Mouse (Mus musculus): ENCODE data around the gene Gsdma. TPM values are rescaled to one million over a fixed set of nuclear protein-coding genes. Genes with fewer than 3 reads are reported as not detected.
"Not testable (repeated sequence)": the region's sequence is repeated elsewhere in the genome, so short reads cannot be mapped to it uniquely, and the experiment has no call there.

Gsdma gene
- under 1 TPM; 0.33 to 0.69 TPM for total RNA-seq (2021)
- long read RNA-seq, experiment 1, partial matches to known transcripts: 1 of 1 reads
- long read RNA-seq, experiment 1, other reads (novel, unspliced or antisense): 0 of 1 reads
- long read RNA-seq, experiment 2, partial matches to known transcripts: 3 of 3 reads
- long read RNA-seq, experiment 2, other reads (novel, unspliced or antisense): 0 of 3 reads

- no peak for DNase-seq
- intact Hi-C loops (cut with DNase I): no loop called here
- no peak for TF ChIP-seq CTCF (IDR thresholded peaks at IDR 0.05)
These were observed at the start of gene Gsdma for GRCm38 (mm10) chr11:98664091-98664490. Gene Gsdma, plus strand, starts transcription at chr11:98664351.

GRCm38 (mm10) chr11:98620791-98621190 lies 43.4 kb upstream of the Gsdma start:
- Histone ChIP-seq H3K4me3 (no peak overlapping the region), H3K27ac (no peak overlapping the region)
- no peak for TF ChIP-seq CTCF (IDR thresholded peaks at IDR 0.05)
- intact Hi-C loops (cut with DNase I): no loop called here
- DNase-seq: no peak

More at GRCm38 (mm10) chr11:98664091-98664490, at the start of gene Gsdma:
- no peak within 1 kb of the TSS for H3K27ac ChIP-seq
- no peak within 1 kb of the TSS for H3K4me3 ChIP-seq

- DNase-seq; H3K4me3 ChIP-seq; intact Hi-C loops (cut with DNase I); H3K27ac ChIP-seq: not testable (repeated sequence)
These were observed 40.2 kb upstream of the Gsdma start for GRCm38 (mm10) chr11:98623981-98624380.

GRCm38 (mm10) chr11:98624381-98624780 lies 39.8 kb upstream of the Gsdma start:
- H3K27ac ChIP-seq; intact Hi-C loops (cut with DNase I); H3K4me3 ChIP-seq; DNase-seq: not testable (repeated sequence)

- intact Hi-C loops (cut with DNase I): no loop called here
- TF ChIP-seq CTCF (IDR thresholded peaks at IDR 0.05): no peak
- Histone ChIP-seq H3K27ac (no peak within 1 kb of the TSS), H3K4me3 (no peak within 1 kb of the TSS)
- DNase-seq: no peak
These were observed 38.3 kb upstream of the Gsdma start, which contains the start of the genes Gm12355 and Gsdma3 for GRCm38 (mm10) chr11:98625611-98626410. Gene Gm12355, minus strand, starts transcription at chr11:98625661. Gene Gsdma3, plus strand, starts transcription at chr11:98626360.

- no peak for TF ChIP-seq CTCF (IDR thresholded peaks at IDR 0.05)
- Histone ChIP-seq H3K27ac (no peak overlapping the region), H3K4me3 (no peak overlapping the region)
- intact Hi-C loops (cut with DNase I): no loop called here
- DNase-seq: no peak
These were observed 35.4 kb upstream of the Gsdma start for GRCm38 (mm10) chr11:98628706-98629105.

GRCm38 (mm10) chr11:98630646-98631045 lies 33.5 kb upstream of the Gsdma start:
- Histone ChIP-seq H3K4me3 (no peak overlapping the region), H3K27ac (no peak overlapping the region)
- intact Hi-C loops (cut with DNase I): no loop called here
- no peak for TF ChIP-seq CTCF (IDR thresholded peaks at IDR 0.05)
- DNase-seq: no peak

- H3K27ac ChIP-seq; intact Hi-C loops (cut with DNase I); H3K4me3 ChIP-seq: not testable (repeated sequence)
- peak; percentile 34; the same call in 1 of the 2 replicates for TF ChIP-seq CTCF (IDR thresholded peaks at IDR 0.05)
- DNase-seq: peak; percentile 24
These were observed 28.7 kb upstream of the Gsdma start for GRCm38 (mm10) chr11:98635312-98635970.

- no peak overlapping the region for H3K4me3 ChIP-seq
- no peak overlapping the region for H3K27ac ChIP-seq
- DNase-seq: no peak
- no peak for TF ChIP-seq CTCF (IDR thresholded peaks at IDR 0.05)
- intact Hi-C loops (cut with DNase I): loop anchor here (1.0 kb wide), 1 partner anchor 31 kb away; no protein-coding TSS in a partner anchor
These were observed 26.6 kb upstream of the Gsdma start for GRCm38 (mm10) chr11:98637501-98637900.

GRCm38 (mm10) chr11:98640091-98640490 lies 24.1 kb upstream of the Gsdma start:
- H3K4me3 ChIP-seq: no peak overlapping the region
- intact Hi-C loops (cut with DNase I): no loop called here
- no peak for TF ChIP-seq CTCF (IDR thresholded peaks at IDR 0.05)
- DNase-seq: no peak
- no peak overlapping the region for H3K27ac ChIP-seq

GRCm38 (mm10) chr11:98644757-98645156 lies 19.4 kb upstream of the Gsdma start:
- TF ChIP-seq CTCF (IDR thresholded peaks at IDR 0.05): no peak
- no peak overlapping the region for H3K27ac ChIP-seq
- intact Hi-C loops (cut with DNase I): no loop called here

GRCm38 (mm10) chr11:98645946-98646345 lies 18.2 kb upstream of the Gsdma start:
- intact Hi-C loops (cut with DNase I): no loop called here

More at GRCm38 (mm10) chr11:98644757-98645156, 19.4 kb upstream of the Gsdma start:
- DNase-seq: no peak
- H3K4me3 ChIP-seq: no peak overlapping the region

GRCm38 (mm10) chr11:98646459-98646858 lies 17.7 kb upstream of the Gsdma start, which contains the start of gene Gsdma2:
Gene Gsdma2, plus strand, starts transcription at chr11:98646759.
- TF ChIP-seq CTCF (IDR thresholded peaks at IDR 0.05): no peak
- intact Hi-C loops (cut with DNase I): no loop called here
- DNase-seq: no peak
- no peak within 1 kb of the TSS for H3K27ac ChIP-seq
- no peak within 1 kb of the TSS for H3K4me3 ChIP-seq

More at GRCm38 (mm10) chr11:98645946-98646345, 18.2 kb upstream of the Gsdma start:
- DNase-seq: no peak
- Histone ChIP-seq H3K27ac (no peak overlapping the region), H3K4me3 (no peak overlapping the region)
- TF ChIP-seq CTCF (IDR thresholded peaks at IDR 0.05): no peak

Data from gastrocnemius, adult 2 months (tissue).